7 mouse cellular contexts compared by ENCODE assay signal in genomic region chr17:46483561-46484001, GRCm38 (mm10). TPM values are rescaled to one million over a fixed set of nuclear protein-coding genes. Genes with fewer than 3 reads are reported as not detected.
A peak's percentile ranks its signal among the peaks of the same experiment; 100 is the strongest.
DNase-seq lines count a peak whose midpoint lies in the region; ATAC-seq and TF ChIP-seq lines count a peak whose summit lies in the region.

No protein-coding gene starts in this region.

- peak; percentile 36; the same call in 1 of the 2 replicates for ATAC-seq in hindbrain, embryonic 14.5 days (ENCODE audit: low FRiP score)
- peak; percentile 47; the same call in 1 of the 2 replicates for ATAC-seq in stomach, embryonic 16.5 days (ENCODE audit: insufficient read depth, low FRiP score)

- 1% methylated on average over 16 of the region's 16 CpGs for WGBS in hindbrain, embryonic 14.5 days
- WGBS in midbrain, embryonic 10.5 days: under 1% methylated on average over 16 of the region's 16 CpGs
- under 1% methylated on average over 16 of the region's 16 CpGs for WGBS in stomach, embryonic 16.5 days

- H3K4me2 ChIP-seq in hindbrain, embryonic 14.5 days (replicated peaks): peak overlapping the region; percentile 77
- peak overlapping the region; percentile 58 for H3K4me2 ChIP-seq in stomach, embryonic 16.5 days (ENCODE audit: low read depth, low read length)

- no peaks in the 10 kb centered on the region for H3K4me1 ChIP-seq in MEL (ENCODE audit: control insufficient read depth in 1 of 2, insufficient read depth in 2 of 2, low read length in 2 of 2)
- peaks cover 37% of the 10 kb centered on the region for H3K4me1 ChIP-seq in hindbrain, embryonic 14.5 days (replicated peaks; ENCODE audit: control insufficient read depth, insufficient read depth, low read length)
- H3K4me1 ChIP-seq in midbrain, embryonic 10.5 days: peaks cover 41% of the 10 kb centered on the region
- peaks cover 6% of the 10 kb centered on the region for H3K4me1 ChIP-seq in stomach, embryonic 16.5 days (ENCODE audit: control insufficient read depth, insufficient read depth, low read length)

- no peaks in the 10 kb centered on the region for H3K9me3 ChIP-seq in MEL (replicated peaks; ENCODE audit: insufficient read depth, low read length)
- H3K9me3 ChIP-seq in hindbrain, embryonic 14.5 days (ENCODE audit: control insufficient read depth, low read length): no peaks in the 10 kb centered on the region
- no peaks in the 10 kb centered on the region for H3K9me3 ChIP-seq in midbrain, embryonic 10.5 days (replicated peaks)
- no peaks in the 10 kb centered on the region for H3K9me3 ChIP-seq in stomach, embryonic 16.5 days (replicated peaks; ENCODE audit: control insufficient read depth, low read length)

- H3K36me3 ChIP-seq in MEL (ENCODE audit: control insufficient read depth in 1 of 2, insufficient read depth in 2 of 2, low read length in 2 of 2): no peaks in the 10 kb centered on the region
- peaks cover 36% of the 10 kb centered on the region for H3K36me3 ChIP-seq in hindbrain, embryonic 14.5 days (replicated peaks; ENCODE audit: control insufficient read depth, insufficient read depth)
- H3K36me3 ChIP-seq in midbrain, embryonic 10.5 days: peaks cover 17% of the 10 kb centered on the region
- no peaks in the 10 kb centered on the region for H3K36me3 ChIP-seq in stomach, embryonic 16.5 days (ENCODE audit: control insufficient read depth, insufficient read depth, low read length)

- peaks cover 0 to 4% of the 10 kb centered on the region in 2 experiments; a peak in 3 of 4 replicates for H3K27me3 ChIP-seq in MEL (ENCODE audit: control insufficient read depth in 1 of 2, insufficient read depth in 2 of 2, low read length in 2 of 2)
- H3K27me3 ChIP-seq in hindbrain, embryonic 14.5 days (ENCODE audit: control insufficient read depth, insufficient read depth, low read length): no peaks in the 10 kb centered on the region
- peaks cover 58% of the 10 kb centered on the region for H3K27me3 ChIP-seq in midbrain, embryonic 10.5 days (ENCODE audit: low read depth, poor library complexity, severe bottlenecking)
- H3K27me3 ChIP-seq in stomach, embryonic 16.5 days (ENCODE audit: control insufficient read depth, insufficient read depth, low read length): peaks cover 52% of the 10 kb centered on the region

- DNase-seq in CD4-positive, CD25-positive, alpha-beta regulatory T cell, adult 2 months (ENCODE audit: low read depth, low spot score): peak; percentile 39
- no peak for DNase-seq in MEL (ENCODE audit: low read depth, low spot score)
- peak; percentile 52 for DNase-seq in embryo, embryonic 9.5 days (ENCODE audit: extremely low spot score)
- DNase-seq in hindbrain, embryonic 14.5 days (ENCODE audit: low spot score): peak; percentile 55
- peak; percentile 46 to 60 for DNase-seq in layer of hippocampus, postnatal 36 days
- DNase-seq in midbrain, embryonic 10.5 days (ENCODE audit: low spot score): peak; percentile 63

- TF ChIP-seq POLR2A in MEL (IDR thresholded peaks at IDR 0.05; ENCODE audit: control insufficient read depth in 1 of 2, insufficient read depth in 1 of 2, low read depth in 1 of 2, low read length in 2 of 2, poor library complexity in 1 of 2): no peak

- H3K79me2 ChIP-seq in MEL (ENCODE audit: control insufficient read depth, insufficient read depth, low read length, poor library complexity): no peaks in the 10 kb centered on the region

- no peak for TF ChIP-seq EP300 in MEL (IDR thresholded peaks at IDR 0.05; ENCODE audit: low read depth in 1 of 2, low read length in 2 of 2)

- no peak overlapping the region for H3K9ac ChIP-seq in MEL (ENCODE audit: control insufficient read depth, low read depth, low read length, poor library complexity, severe bottlenecking)
- H3K9ac ChIP-seq in hindbrain, embryonic 14.5 days: peak overlapping the region; percentile 60
- H3K9ac ChIP-seq in stomach, embryonic 16.5 days (ENCODE audit: low read length): no peak overlapping the region

- TF ChIP-seq RAD21 in MEL (IDR thresholded peaks at IDR 0.05; ENCODE audit: low read depth, low read length): no peak

- H3K27ac ChIP-seq in MEL (ENCODE audit: control insufficient read depth, low read depth, low read length): no peak overlapping the region
- no peak overlapping the region for H3K27ac ChIP-seq in hindbrain, embryonic 14.5 days
- H3K27ac ChIP-seq in midbrain, embryonic 10.5 days (replicated peaks): peak overlapping the region; percentile 78
- no peak overlapping the region for H3K27ac ChIP-seq in stomach, embryonic 16.5 days (ENCODE audit: low read length)

- no peak overlapping the region for H3K4me3 ChIP-seq in MEL (ENCODE audit: control insufficient read depth in 1 of 2, insufficient read depth in 1 of 2, low read depth in 2 of 2, low read length in 2 of 2)
- H3K4me3 ChIP-seq in hindbrain, embryonic 14.5 days (replicated peaks; ENCODE audit: low read length): peak overlapping the region; percentile 31
- peak overlapping the region; percentile 60 for H3K4me3 ChIP-seq in midbrain, embryonic 10.5 days
- peak overlapping the region; percentile 34 for H3K4me3 ChIP-seq in stomach, embryonic 16.5 days (replicated peaks; ENCODE audit: low read length)

- TF ChIP-seq CTCF in MEL (IDR thresholded peaks at IDR 0.05 in 2 of 3, conservative IDR thresholded peaks at IDR 0.05 in 1 of 3; ENCODE audit: control insufficient read depth in 1 of 3, insufficient read depth in 1 of 3, low read depth in 2 of 3, low read length in 3 of 3, poor library complexity in 1 of 3, severe bottlenecking in 1 of 3): no peak

TF ChIP-seq in MEL, 35 proteins besides CTCF, POLR2A, EP300 and RAD21:
- no peak for TF ChIP-seq RCOR1 (IDR thresholded peaks at IDR 0.05; ENCODE audit: low read depth, low read length)
- TF ChIP-seq UBTF (IDR thresholded peaks at IDR 0.05; ENCODE audit: borderline replicate concordance, insufficient read depth, low read depth, low read length): no peak
- TF ChIP-seq KAT2A (conservative IDR thresholded peaks at IDR 0.05; ENCODE audit: low read depth, low read length): no peak
- no peak for TF ChIP-seq TCF12 (IDR thresholded peaks at IDR 0.05; ENCODE audit: low read depth, low read length)
- no peak for TF ChIP-seq USF2 (IDR thresholded peaks at IDR 0.05; ENCODE audit: borderline replicate concordance in 1 of 2, insufficient read depth in 1 of 2, low read depth in 1 of 2, low read length in 2 of 2)
- no peak for TF ChIP-seq CHD2 (IDR thresholded peaks at IDR 0.05; ENCODE audit: low read length)
- TF ChIP-seq JUND (IDR thresholded peaks at IDR 0.05; ENCODE audit: low read depth, low read length): no peak
- 0 out of 2 replicates have a peak, but pooled peaks have one; percentile 49 for TF ChIP-seq HCFC1 (IDR thresholded peaks at IDR 0.05; ENCODE audit: low read depth, low read length)

RNA-seq across cellular contexts. Expression of gene Ttbk1, which starts 3.9 kb away (rescaled TPM):
- total RNA-seq in MEL (2012; rRNA removed): not detected in 2 replicates
- under 1 TPM in 1 of 2 experiments, not detected in 1; 0.08 TPM for polyA plus RNA-seq in MEL (2012; ENCODE audit: insufficient read depth in 1 of 2, insufficient read length in 2 of 2, low read depth in 1 of 2, low replicate concordance in 2 of 2, missing spikeins in 1 of 2)
- 6.5 and 7.7 TPM in 2 replicates for polyA plus RNA-seq in hindbrain, embryonic 14.5 days (2014; fragmentation: Nextera tagmentation; extraction: Ambion mirVana)
- total RNA-seq in layer of hippocampus, postnatal 36 days (2021): 100 to 1,000 TPM; 114 to 118 TPM
- 0.81 and 1.8 TPM in 2 replicates for polyA plus RNA-seq in midbrain, embryonic 10.5 days (2016; fragmentation: Nextera tagmentation; extraction: Ambion mirVana)
- polyA plus RNA-seq in stomach, embryonic 16.5 days (2015; fragmentation: Nextera tagmentation; extraction: Ambion mirVana): 0.12 and 0.19 TPM in 2 replicates

RNA-seq across cellular contexts. Expression of gene Dnph1, which starts 12.9 kb away (rescaled TPM):
- total RNA-seq in MEL (2012; rRNA removed): 37.2 and 40.8 TPM in 2 replicates
- 10 to 100 TPM in 1 of 2 experiments, not detected in 1; 86.5 TPM for polyA plus RNA-seq in MEL (2012; ENCODE audit: insufficient read depth in 1 of 2, insufficient read length in 2 of 2, low read depth in 1 of 2, low replicate concordance in 2 of 2, missing spikeins in 1 of 2)
- 16.0 and 16.6 TPM in 2 replicates for polyA plus RNA-seq in hindbrain, embryonic 14.5 days (2014; fragmentation: Nextera tagmentation; extraction: Ambion mirVana)
- 1 to 10 TPM; 4.9 to 7.1 TPM for total RNA-seq in layer of hippocampus, postnatal 36 days (2021)
- polyA plus RNA-seq in midbrain, embryonic 10.5 days (2016; fragmentation: Nextera tagmentation; extraction: Ambion mirVana): 85.2 and 98.4 TPM in 2 replicates
- 40.4 and 45.3 TPM in 2 replicates for polyA plus RNA-seq in stomach, embryonic 16.5 days (2015; fragmentation: Nextera tagmentation; extraction: Ambion mirVana)

RNA-seq across cellular contexts. Expression of gene Slc22a7, which starts 45.3 kb away (rescaled TPM):
- not detected in 2 replicates for total RNA-seq in MEL (2012; rRNA removed)
- not detected for polyA plus RNA-seq in MEL (2012; ENCODE audit: insufficient read depth in 1 of 2, insufficient read length in 2 of 2, low read depth in 1 of 2, low replicate concordance in 2 of 2, missing spikeins in 1 of 2)
- polyA plus RNA-seq in hindbrain, embryonic 14.5 days (2014; fragmentation: Nextera tagmentation; extraction: Ambion mirVana): not detected in 2 replicates
- under 1 TPM in 1 of 2 experiments, not detected in 1; 0.30 TPM for total RNA-seq in layer of hippocampus, postnatal 36 days (2021)
- not detected in 2 replicates for polyA plus RNA-seq in midbrain, embryonic 10.5 days (2016; fragmentation: Nextera tagmentation; extraction: Ambion mirVana)
- polyA plus RNA-seq in stomach, embryonic 16.5 days (2015; fragmentation: Nextera tagmentation; extraction: Ambion mirVana): not detected in 2 replicates

RNA-seq across cellular contexts. Expression of gene Crip3, which starts 54.9 kb away (rescaled TPM):
- not detected in 2 replicates for total RNA-seq in MEL (2012; rRNA removed)
- not detected for polyA plus RNA-seq in MEL (2012; ENCODE audit: insufficient read depth in 1 of 2, insufficient read length in 2 of 2, low read depth in 1 of 2, low replicate concordance in 2 of 2, missing spikeins in 1 of 2)
- 1.4 and 2.2 TPM in 2 replicates for polyA plus RNA-seq in hindbrain, embryonic 14.5 days (2014; fragmentation: Nextera tagmentation; extraction: Ambion mirVana)
- total RNA-seq in layer of hippocampus, postnatal 36 days (2021): 1 to 10 TPM; 8.1 to 8.4 TPM
- 0.72 and 0.85 TPM in 2 replicates for polyA plus RNA-seq in midbrain, embryonic 10.5 days (2016; fragmentation: Nextera tagmentation; extraction: Ambion mirVana)
- polyA plus RNA-seq in stomach, embryonic 16.5 days (2015; fragmentation: Nextera tagmentation; extraction: Ambion mirVana): 1.5 and 1.8 TPM in 2 replicates

Comparison
In these comparisons a context has a peak if more than half of its experiments do, and no peak if none do; other contexts are left out.
1. H3K4me3 ChIP-seq: peak in hindbrain, embryonic 14.5 days (single experiment), midbrain, embryonic 10.5 days (single experiment) and stomach, embryonic 16.5 days (single experiment); none in MEL (0 of 2).